Mouse (Mus musculus) effector memory CD4-positive, alpha-beta T cell, adult 5 months (primary cell): ENCODE results near the gene Copz1. TPM values are rescaled to one million over a fixed set of nuclear protein-coding genes. Genes with fewer than 3 reads are reported as not detected.

Experiments used
- polyA plus RNA-seq: library from polyadenylated mRNA; unstranded; fragments of 100-300 nt; shearing (Covaris generic); gene quantifications from one replicate; pipeline ENCODE4 v1.2.1, GENCODE M21; 2017

Copz1 gene
- 118 TPM for polyA plus RNA-seq

GRCm38 (mm10) chr15:103272419-103273279 is at the start of gene Copz1:
Copz1 (plus strand) TSS chr15:103272714.

DNA sequence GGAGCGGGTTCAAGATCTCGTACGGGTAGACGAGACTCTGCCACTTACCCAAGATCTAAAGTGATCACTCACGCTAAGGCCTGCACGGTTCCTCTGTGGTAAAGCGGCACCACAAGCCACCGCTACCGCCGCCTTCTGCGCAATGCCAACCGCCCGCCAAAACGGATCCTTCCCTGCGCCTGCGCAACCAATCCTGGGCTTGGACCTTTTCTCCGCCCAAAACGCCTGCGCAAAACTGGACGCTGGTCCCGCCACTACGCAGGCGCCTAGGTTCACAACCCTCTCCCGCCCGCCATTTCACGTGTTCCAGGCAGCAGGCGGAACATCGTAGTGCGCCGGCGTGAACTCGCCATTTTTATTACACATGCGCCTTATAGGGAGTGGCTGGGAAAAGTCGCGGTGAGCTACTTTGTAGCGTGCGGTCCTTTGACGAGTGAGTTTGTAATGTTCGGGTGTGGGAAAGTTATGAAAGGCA is 32.8 kb upstream of the Copz1 start, which contains the start of gene Cbx5:
Gene Cbx5, minus strand, starts transcription at position 132 of the 475 bp plus-strand sequence.

GRCm38 (mm10) chr15:103240160-103241028 is 32.1 kb upstream of the Copz1 start, which contains the start of gene Hnrnpa1:
Hnrnpa1 (plus strand) TSS chr15:103240432.

DNA sequence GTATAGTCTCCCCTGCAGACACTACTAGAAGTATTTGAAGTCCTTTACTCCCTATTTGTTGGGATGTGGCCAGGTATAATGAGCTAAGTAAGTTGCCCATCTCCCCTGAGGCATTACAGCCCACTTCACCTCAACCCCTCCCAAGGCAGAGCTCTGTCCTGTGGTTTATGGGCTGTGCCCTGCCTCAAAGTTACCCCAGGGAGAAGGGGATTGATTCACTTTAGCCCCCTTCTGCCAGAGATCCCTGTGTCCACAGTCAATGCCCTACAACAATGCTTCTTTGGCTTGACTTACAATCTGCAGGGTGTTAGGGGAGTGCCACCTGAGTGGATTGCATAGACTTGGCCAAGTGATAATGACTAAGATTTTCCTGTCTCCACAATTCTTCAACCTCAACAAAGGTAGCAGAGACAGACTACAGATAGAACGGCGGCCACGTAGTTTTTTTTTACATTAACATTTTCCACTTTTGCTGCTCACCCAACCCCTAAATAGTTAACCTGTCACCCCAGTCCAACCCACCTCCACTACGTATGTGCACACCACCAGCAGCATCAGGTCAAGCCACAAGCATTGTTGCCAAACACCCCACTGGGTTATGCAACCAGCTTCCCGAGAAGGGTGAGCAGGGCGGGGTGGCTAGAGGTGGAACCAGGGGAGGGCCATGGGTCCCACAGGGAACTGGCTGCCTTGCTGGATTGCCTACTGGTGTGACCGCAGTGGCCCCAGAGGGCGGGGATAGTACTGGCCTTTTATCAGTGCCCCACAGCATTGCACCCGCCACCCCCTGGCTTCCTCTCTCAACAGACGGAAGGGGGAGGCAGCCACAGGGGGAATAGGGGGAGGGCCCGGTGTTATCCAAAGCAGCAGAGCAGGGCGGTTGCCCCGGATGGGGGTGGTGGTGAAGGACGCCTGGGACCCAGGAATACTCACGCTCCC is 14.5 kb upstream of the Copz1 start, which contains the start of gene Nfe2:
Gene Nfe2, minus strand, starts transcription at position 614 of the 939 bp plus-strand sequence.

DNA sequence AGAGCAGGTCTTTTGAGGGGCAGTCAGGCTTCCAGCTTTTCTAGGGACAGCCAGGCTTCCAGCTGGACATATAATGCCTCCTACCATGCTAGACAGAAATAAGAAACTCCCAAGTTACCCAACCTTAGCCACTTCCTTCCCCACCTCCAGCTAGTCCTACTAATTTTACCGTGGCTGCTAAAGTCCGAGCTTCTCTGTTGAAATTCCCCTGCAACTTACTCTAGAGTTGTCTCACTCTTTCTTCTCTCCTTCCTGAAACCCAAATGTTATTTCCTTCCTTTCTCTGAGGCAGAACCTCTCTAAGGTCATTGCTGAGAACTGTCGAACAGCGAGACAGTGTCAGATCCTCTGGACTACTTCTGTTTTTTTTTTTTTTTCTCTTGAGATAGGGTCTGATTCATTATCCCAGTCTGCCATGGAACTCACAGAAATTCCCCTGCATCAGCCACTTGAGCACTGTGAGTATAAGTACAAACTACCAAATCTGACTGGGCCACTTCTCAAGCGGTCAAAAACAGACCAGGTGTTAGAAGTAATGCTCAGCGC is 37.9 kb downstream of the Copz1 start, which contains the start of gene Gpr84:
Gene Gpr84, minus strand, starts transcription at position 248 of the 546 bp plus-strand sequence.

DNA sequence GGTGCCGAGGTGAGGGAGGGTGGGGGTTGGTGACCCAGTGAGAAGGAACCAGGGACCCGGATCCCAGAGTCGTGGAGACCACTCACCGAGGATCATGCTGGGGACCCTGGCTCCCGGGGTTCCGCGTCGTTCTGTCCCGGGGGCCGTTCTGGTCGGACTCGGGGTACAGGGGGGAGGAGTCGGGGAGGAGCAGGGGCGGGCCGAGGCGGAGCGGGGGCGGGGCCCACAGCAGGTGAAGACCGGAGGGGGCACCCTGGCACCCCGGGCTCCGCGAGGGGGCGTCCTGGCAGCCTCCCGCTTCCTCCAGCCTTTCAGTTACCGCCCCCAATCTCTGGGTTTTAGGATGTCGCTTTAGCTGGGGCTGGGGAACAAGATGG is 67.4 kb downstream of the Copz1 start, which contains the start of gene Zfp385a:
Gene Zfp385a, minus strand, starts transcription at position 133 of the 377 bp plus-strand sequence.

Other genes starting within 250 kb of the Copz1 start
- 4.2 TPM for gene Smug1, start 105.6 kb upstream of the Copz1 start, polyA plus RNA-seq
- 10.5 TPM for gene Cbx5, start 32.9 kb upstream of the Copz1 start, polyA plus RNA-seq
- gene Hnrnpa1, start 32.3 kb upstream of the Copz1 start, polyA plus RNA-seq, result 150 TPM
- 0.70 TPM for gene Nfe2, start 14.3 kb upstream of the Copz1 start, polyA plus RNA-seq
- not detected for gene Gpr84, start 37.9 kb downstream of the Copz1 start, polyA plus RNA-seq
- not detected for gene Zfp385a, start 67.4 kb downstream of the Copz1 start, polyA plus RNA-seq
- not detected for gene Itga5, start 94.0 kb downstream of the Copz1 start, polyA plus RNA-seq
- not detected for gene Gtsf1, start 157.8 kb downstream of the Copz1 start, polyA plus RNA-seq
- gene Gtsf2, start 175.8 kb downstream of the Copz1 start, polyA plus RNA-seq, result not detected
- 109 TPM for gene Nckap1l, start 181.1 kb downstream of the Copz1 start, polyA plus RNA-seq
- 6.3 TPM for gene Pde1b, start 230.3 kb downstream of the Copz1 start, polyA plus RNA-seq